Mouse (Mus musculus): ENCODE results near the gene Wdr45. TPM values are rescaled to one million over a fixed set of nuclear protein-coding genes. Genes with fewer than 3 reads are reported as not detected.
"Not testable (repeated sequence)": the region's sequence is repeated elsewhere in the genome, so short reads cannot be mapped to it uniquely, and the experiment has no call there.

The Wdr45 gene
- 10 to 100 TPM; 47.7 to 48.1 TPM for total RNA-seq (2021)
- long read RNA-seq, experiment 1, transcript Wdr45-201 (11 exons, 1,609 nt): major isoform, 8 of 20 reads
- long read RNA-seq, experiment 1, transcript Wdr45-204 (11 exons, 1,568 nt): minor isoform, 5 of 20 reads
- long read RNA-seq, experiment 1, partial matches to known transcripts: 2 of 20 reads
- long read RNA-seq, experiment 1, other reads (novel, unspliced or antisense): 4 of 20 reads
- long read RNA-seq, experiment 2, transcript Wdr45-201 (11 exons, 1,609 nt): major isoform, 15 of 23 reads
- long read RNA-seq, experiment 2, partial matches to known transcripts: 1 of 23 reads
- long read RNA-seq, experiment 2, other reads (novel, unspliced or antisense): 5 of 23 reads

DNA sequence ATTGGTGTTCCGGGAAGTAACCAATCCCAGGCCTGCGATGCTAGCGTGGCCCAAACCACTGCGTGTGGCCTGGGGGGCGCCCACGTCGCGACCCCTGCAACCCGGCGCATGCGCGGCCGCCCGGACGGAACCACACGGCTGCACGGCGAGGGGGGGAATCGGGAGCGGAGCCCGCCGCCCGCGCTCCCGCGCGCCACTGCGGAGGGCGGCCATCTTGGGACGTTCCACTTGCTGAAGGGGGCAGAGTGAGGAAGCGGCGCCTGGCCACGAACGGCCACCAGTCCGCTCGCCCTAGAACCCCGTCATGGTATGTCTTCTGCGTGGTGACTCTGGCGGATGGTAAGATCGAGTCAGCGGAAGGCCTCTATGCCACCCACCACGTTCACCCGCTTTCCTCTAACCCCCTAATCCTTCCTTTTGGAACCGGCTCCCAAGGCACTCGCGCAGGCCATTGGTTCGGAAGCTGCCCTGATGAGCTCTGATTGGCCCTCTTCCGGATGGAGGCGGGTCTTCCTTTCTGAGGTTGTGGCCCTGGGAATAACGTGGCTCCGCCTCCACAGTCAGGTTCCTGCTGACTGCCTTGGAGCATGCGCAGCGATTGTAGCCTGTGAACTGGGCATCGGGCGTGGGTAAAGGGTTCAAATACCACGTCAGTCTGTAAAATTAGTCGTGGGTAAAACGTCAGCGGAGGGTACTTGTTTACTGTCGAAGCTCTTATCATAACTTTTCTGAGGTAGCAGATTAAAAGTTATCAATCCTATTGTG lies at the start of gene Wdr45:
Gene Wdr45 (plus strand): TSS at position 199 of the 765 bp plus-strand sequence.
- peak; percentile 89 to 96 for DNase-seq (ENCODE audit: low spot score in 2 of 2)

DNA sequence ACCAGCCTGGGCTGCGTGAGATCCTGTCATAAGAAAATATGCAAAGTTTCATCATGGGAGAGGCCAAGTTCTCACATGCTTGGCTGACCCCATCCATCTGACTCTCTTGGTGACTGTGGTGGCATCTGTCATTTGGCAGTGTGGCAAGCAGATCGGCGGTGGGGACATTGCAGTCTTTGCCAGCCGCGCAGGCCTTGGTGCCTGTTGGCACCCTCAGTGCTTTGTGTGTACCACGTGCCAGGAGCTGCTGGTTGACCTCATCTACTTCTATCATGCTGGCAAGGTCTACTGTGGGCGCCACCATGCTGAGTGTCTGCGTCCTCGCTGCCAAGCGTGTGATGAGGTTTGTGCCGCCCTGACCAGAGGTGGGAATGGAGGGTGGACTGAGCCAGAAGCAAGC lies 49.3 kb upstream of the Wdr45 start:
- no peak for DNase-seq (ENCODE audit: low spot score in 2 of 2)

DNA sequence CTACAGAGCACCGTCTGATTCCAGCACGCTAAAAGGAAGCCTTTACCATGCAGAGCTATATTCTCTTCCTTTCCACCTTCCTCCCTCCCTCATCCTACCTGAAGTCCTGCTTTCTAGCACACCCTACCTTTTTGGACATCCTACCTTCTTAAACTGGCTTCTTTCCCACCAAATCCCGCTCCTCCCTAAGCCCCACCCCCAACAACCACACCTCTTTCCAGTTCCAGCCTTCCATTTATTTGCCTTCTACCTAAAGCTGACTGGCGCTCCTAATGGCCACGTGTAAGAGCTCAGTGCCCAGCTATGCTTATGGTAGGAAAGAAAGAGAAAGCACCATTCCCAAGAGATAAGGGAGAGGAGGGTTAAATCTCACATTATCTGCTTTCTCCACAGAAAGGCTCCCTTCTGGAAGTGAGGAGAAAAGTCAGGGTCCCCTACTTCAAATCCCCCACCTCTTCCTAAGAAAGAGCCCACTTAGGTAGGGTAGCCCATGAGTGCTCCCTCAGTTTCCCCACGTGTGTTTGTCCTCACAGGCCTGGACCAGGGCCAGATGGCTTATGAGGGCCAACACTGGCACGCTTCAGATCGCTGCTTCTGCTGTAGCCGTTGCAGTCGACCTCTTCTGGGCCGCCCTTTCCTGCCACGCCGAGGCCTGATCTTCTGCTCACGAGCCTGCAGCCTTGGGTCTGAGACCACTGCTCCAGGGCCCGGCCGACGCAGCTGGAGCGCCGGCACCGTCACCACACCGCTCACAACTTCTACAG lies 48.2 kb upstream of the Wdr45 start:
- DNase-seq (ENCODE audit: low spot score in 2 of 2): no peak

DNA sequence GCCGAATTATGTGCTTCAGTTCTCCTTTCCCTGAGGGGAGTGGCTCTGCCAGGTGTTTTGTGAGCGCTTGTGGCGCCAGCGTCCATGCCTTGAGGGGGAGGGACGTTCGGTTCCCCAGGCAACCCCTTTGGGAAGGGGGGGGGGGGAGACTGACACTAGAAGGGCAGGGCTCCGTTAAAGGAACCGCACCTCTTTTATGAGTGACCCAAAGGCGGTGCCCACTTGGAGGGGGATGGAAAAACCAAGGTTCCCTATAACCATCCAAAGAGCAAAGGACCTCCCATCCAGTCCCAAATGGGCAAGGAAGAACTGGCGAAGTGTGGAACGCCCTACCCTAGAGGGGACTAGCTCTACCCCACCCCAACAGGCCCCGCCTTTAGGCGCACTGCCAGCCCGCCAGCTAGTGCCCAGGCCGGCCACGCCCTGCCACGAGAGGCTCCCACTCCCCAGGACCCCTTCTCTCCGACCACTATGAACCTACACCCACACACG lies 43.7 kb upstream of the Wdr45 start:
- DNase-seq (ENCODE audit: low spot score in 2 of 2): no peak

DNA sequence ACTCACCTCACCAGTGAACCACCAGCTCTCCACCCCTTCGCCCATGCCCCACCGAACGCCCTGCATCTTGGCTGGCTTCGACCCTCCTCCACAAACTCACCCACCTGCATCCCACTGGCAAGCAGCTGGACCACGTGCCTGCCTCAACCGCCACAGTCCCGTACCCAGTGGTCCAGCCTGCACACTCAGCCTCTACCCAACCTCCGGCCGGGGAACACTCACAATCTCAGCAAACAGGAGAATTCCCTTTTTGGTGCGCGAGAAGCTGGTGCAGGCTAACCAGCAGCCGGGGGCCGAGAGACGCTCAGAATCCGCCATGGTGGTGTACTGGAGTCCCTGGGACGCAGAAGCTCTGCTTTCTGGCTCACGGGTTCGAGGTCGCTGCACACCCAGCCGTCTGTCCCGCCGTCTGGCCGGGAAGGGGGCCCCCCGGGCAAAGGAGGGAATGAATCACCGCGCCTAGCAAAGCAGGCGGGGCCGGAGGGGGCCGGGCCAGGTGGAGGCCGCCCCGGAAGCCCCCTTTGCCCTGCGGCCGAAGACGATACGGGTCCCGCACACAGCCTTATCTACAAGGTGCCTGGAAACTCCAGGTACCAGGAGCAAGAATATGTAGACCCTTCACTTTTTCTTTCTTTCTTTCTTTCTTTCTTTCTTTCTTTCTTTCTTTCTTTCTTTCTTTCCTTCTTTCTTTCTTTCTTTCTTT lies 43.1 kb upstream of the Wdr45 start, which contains the start of gene Plp2:
Gene Plp2 (minus strand): TSS at position 470 of the 703 bp plus-strand sequence.
- DNase-seq (ENCODE audit: low spot score in 2 of 2): no peak

DNA sequence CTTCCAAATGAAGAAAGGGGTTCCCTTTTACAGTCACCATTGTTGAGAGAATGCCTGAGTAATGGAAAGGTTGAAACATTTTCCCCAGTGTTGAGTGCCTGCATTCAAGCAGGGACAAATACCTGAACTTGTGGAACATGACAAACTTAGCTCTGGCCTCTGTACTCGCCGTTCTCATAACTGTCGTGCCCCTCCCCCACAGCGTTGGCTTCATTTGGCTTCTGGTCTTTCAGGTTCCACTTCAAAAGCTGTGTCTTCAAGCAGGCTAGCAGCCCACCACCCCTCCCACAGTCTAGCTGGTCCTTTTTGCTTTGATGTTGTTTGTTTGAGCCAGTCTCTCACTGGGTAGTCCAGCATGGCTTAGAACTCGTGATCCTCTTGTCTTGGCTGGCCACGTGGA lies 41.4 kb upstream of the Wdr45 start:
- DNase-seq (ENCODE audit: low spot score in 2 of 2): no peak

DNA sequence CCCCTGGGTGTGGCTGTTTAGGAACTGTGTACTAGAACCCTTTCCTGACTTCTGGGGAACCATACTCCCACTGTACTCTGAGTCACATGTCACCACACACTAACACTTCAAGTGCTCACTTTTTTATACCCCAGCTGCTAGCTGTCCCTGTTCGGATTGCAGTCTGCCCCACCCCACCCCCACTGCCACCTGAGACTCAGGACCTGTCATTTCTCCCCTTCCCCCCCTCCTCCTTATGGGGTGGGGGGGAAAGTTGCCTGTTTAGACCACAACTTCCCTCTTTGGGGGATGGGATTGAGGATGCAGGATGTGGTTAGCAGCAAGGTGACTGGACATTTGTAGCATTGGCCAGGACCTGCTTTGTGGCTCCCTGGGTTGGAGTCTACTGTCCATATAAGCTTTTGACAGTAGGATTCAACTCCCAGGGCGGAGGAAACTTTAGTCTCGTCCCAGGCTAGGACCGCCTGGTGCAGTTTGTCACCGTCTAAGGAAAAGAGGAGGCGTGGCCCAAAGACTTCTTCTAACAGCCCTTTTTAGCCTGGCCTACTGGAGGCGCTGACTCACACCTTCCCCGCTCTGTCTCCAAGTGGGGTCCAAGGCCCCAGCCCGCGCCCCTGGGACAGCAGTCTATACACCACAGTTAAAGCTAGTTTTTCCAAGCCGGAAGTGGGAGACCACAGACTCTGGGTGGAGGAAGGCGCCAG lies 40.4 kb upstream of the Wdr45 start:
- no peak for DNase-seq (ENCODE audit: low spot score in 2 of 2)

DNA sequence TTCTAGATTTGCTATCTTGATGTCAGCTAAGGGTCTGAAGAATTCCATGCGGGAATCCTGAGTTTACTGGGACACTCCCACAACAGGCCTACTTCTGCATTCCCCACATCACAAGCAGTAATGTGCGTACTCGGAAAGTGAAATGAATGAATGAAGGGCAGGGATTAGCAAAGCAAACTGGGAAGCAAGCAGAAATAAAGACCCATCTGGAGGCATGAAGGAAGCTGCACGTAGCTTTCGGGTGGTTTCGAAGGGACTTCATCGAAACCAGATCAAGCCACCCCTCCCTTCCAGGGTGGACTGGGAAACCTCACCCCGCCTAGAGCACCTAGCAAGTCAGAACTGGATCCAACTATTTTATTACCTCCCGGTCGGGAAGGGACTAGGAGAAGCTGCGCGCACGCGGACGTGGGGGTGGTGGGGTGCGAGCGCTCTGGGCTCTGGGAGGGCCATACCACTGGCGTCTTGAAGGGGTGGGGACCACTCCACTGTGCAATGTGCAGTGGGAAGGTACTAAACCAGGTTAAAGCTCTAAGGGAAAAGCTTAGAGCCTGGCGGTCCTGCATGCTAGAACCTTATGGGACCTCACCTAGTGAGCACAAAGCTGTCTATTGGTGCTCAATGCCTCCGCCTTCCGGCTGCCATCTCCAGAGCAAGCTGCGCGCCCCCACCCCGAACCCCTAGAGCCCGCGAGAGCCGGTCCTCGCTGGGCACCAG lies 39.7 kb upstream of the Wdr45 start:
- no peak for DNase-seq (ENCODE audit: low spot score in 2 of 2)

DNA sequence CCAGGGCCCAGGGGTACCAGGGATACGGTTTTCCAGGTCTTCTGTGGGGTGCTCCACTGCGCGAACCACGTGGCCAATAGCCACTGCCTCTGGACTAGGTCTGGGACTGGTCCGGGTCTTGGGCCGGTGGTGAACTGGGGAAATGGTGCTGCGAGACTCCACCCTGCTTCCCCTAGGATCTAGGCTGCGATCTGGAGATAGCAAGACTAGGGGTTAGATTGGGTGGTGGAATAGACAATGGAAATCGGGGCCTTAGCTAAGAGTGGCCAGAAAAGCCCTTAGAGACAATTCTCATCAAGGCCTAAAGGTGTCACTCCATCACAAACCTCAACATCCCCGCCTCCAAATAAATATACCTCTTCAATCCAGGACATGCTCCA lies 39.1 kb upstream of the Wdr45 start:
- no peak for DNase-seq (ENCODE audit: low spot score in 2 of 2)

DNA sequence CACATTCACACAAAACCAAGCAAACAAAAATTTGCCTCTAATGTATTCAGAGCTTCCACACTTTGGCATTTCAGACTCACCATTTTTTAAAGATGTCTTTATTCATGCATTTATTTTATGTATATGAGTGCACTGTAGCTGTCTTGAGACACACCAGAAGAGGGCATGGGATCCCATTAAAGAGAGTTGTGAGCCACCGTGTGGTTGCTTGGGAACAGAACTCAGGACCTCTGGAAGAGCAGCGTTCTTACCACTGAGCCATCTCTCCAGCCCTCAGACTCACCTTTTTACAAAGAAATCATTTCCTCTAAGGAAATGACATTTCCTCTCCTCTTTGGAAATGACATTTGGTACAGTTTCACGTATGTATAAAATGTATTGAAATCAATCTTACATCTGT lies 35.1 kb upstream of the Wdr45 start:
- no peak for DNase-seq (ENCODE audit: low spot score in 2 of 2)

DNA sequence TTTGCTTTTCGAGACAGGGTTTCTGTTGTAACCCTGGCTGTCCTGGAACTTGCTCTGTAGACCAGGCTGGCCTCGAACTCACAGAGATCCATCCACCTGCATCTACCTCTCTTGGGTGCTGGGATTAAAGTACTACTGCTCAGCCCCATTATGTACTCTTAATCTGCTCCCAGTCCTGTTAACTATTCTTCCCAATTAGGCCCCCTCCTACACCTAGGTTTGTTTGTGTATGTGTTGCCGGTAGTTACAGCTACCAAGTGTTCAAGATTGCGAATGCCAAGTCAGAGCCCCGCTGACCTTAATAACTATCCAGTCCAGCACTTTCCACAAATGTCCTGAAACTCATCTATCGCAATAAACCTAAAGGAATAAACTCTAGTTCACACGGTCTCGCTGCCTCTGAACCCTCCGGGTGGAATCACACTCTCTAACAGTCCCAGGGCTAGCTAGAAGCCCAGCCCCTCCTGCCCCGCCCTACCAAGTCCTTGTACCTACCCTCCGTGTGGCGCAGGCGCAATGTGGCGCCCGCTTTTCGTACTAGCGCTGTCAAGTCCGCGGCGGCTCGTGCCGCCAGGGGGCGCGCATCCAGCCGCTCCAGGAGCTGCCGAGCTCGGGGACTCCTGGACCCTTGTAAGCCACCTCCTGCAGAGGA lies 34.6 kb upstream of the Wdr45 start:
- DNase-seq (ENCODE audit: low spot score in 2 of 2): peak; percentile 80 to 83

DNA sequence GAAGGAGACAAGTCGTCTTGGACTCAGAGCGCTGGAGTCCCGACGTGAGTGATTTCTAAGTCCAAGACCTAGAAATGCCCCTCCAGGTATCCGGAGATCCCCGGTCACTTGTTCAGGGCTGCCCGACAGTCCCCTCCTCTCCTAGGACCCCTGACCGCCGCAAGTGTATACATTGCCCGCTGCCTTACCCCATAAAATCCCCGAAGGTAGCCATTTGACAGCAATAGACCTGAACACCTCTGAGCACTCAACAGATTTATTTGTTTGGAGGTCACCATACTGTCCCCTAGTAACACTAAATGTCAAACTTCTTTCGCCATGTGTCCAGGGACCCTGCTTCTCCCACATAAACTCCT lies 34.1 kb upstream of the Wdr45 start:
- DNase-seq (ENCODE audit: low spot score in 2 of 2): no peak

DNA sequence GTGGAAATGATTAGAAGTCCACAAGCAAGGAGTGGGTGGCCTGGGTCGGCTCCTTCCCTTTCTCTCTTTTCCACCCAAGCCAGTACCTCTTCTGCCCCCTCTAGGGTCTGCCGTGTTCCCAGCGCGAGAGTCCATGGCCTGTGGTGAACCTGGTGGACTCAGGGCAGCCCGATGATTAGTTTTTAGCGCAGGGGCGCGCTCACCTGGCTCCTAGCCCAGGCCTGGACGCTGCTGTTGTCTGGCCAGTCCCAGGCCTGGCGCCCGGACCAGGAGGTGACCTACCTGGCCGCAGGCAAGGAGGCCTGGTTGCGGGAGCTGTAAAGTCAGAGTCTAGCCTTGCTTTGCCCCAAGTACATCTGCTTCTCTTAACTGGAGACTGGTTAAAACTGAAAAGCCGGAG lies 33.3 kb upstream of the Wdr45 start, which contains the start of gene Magix:
Gene Magix (minus strand): TSS at position 388 of the 400 bp plus-strand sequence.
- no peak for DNase-seq (ENCODE audit: low spot score in 2 of 2)

DNA sequence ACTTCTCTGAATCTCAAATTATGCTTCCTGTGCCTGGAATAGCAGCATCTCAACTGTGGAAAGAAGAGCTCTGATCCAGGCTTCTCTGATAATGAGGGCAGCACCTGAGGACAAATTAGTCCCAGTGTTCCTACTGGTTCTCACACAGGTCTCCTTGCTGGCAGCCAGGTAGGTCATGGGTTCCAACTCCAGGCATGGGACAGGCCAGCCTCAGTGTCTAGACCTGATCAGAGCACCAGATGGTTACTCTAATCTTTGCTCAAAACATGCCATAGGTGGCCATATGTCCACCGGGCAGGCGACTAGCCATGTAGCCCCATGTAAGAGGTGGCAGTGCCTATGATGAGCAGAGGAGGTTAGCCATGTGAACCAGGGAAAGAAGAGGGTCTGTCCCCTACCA lies 25.8 kb upstream of the Wdr45 start:
- DNase-seq (ENCODE audit: low spot score in 2 of 2): no peak

DNA sequence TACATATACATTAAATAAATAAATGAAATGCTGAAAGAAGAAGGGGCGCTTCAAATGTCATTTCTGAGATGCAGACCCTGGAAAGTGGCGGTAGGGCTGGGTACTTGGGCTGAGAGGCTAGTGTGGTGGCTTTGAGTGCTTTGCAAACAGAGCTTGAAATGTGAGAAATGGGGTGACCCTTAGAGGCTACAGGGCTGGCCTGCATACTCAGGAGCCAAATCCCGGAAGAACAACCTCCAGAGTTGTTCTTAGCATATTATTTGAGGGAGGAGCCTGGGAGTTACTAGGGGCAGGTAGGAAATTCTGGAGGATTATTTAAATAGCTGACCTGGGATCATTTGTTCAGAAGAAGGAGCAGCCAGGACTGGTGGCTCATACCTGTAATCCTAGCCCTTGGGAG lies 23.6 kb upstream of the Wdr45 start:
- DNase-seq (ENCODE audit: low spot score in 2 of 2): no peak

DNA sequence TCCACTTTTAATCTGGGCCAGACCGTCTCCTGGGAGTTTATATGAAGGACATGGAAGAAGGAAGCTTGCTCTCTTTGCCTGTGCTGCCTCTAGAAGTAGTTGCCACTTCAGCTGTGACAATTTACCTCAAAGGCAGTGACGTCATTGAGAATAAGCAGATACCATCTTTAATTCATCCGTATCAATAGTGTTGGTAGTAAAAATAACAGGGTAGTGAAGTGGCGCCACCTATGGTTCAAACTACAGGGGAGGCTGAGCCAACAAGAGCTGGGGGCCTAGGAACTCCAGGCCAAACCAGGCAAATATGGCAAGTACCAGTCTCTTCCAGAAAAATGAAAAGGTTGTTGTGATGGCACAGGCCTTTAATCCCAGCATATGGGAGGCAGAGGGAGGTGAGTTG lies 21.3 kb upstream of the Wdr45 start:
- no peak for DNase-seq (ENCODE audit: low spot score in 2 of 2)

DNA sequence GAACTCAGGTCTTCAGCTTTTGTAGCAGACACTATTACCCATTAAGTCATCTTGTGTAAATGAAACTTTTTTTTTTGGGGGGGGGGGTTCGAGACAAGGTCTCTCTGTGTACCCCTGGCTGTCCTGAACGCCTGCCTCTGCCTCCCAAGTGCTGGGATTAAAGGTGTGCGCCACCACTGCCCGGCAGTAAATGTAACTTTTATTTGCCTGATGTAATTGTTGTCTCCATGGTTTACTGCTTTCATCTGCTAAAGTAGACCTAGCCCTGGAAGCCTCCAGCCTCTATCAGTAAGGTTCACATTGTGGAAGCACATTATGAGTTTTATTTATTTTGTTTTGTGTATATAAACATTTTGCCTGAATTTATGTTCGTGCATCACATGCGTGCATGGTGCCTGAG lies 17.6 kb upstream of the Wdr45 start:
- DNase-seq (ENCODE audit: low spot score in 2 of 2): no peak

DNA sequence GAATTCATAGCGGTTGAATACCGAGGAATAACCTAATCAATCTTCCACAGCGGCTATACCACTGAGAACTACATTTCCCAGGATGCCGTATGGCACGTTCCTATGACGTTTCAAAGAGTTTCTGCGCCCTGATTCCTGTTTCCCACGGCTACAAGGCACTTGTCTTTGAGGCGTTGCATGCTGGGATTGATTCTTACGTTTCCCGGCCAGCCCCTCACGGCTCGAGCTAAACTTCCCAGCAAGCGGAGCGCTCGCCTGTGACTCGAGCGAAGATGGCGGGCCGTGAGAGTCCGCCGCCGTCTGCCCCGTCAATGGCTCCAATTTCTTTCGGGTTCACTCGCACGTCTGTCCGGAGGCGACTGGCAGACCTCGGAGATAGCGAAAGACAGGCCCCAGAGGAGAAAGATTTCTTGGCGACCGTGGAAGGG lies 17.2 kb upstream of the Wdr45 start, which contains the start of gene Gpkow:
Gene Gpkow (plus strand): TSS at position 178 of the 428 bp plus-strand sequence.
- DNase-seq (ENCODE audit: low spot score in 2 of 2): peak; percentile 64 to 90

DNA sequence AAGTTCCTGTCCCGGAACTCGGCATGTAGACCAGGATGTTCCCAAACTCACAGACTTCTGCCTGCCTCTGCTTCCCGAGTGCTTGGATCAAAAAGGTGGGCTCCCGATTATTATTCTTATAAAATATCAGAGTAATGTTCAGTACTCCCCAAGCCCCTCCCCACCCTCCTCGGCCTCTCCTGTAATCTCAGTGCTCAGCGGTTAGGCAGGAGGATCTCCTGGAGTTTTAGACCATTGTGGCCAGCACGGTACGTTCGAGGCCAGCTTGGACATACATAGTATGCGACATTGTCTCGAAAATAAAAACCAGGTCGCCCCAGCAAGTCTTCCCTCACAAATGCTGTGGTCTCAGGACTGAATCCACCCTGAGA lies 384 bp upstream of the Wdr45 start:
- not testable (repeated sequence) for DNase-seq (ENCODE audit: low spot score in 2 of 2)
